Mouse (Mus musculus): ENCODE data around the gene Cadm2. TPM values are rescaled to one million over a fixed set of nuclear protein-coding genes. Genes with fewer than 3 reads are reported as not detected.

Gene Cadm2
- polyA plus RNA-seq, 1 experiment, result 0.27 TPM

GRCm38 (mm10) chr16:67121781-67122180 lies 498.9 kb downstream of the Cadm2 start:
- H3K36me3 ChIP-seq (ENCODE audit: control insufficient read depth, insufficient read depth, low read length), result no peaks in the 10 kb centered on the region
- no peak for TF ChIP-seq POLR2A (IDR thresholded peaks at IDR 0.05; ENCODE audit: low read depth, low read length)
- TF ChIP-seq CTCF (IDR thresholded peaks at IDR 0.05; ENCODE audit: extremely low read depth, insufficient read depth, insufficient read length, insufficient replicate concordance), result no peak
- DNase-seq (ENCODE audit: low read depth in 1 of 2, low spot score in 2 of 2), result no peak
- H3K4me1 ChIP-seq (ENCODE audit: control insufficient read depth, insufficient read depth, insufficient read length), result no peaks in the 10 kb centered on the region
- no peak overlapping the region for H3K27ac ChIP-seq (ENCODE audit: insufficient read depth, low read length)
- no peaks in the 10 kb centered on the region for H3K27me3 ChIP-seq (ENCODE audit: control insufficient read depth, insufficient read depth, low read length)
- 91% methylated on average over 3 of the region's 3 CpGs for WGBS
- no peak overlapping the region for H3K4me3 ChIP-seq (ENCODE audit: extremely low read depth, insufficient read depth, insufficient read length)

- H3K27me3 ChIP-seq (ENCODE audit: control insufficient read depth, insufficient read depth, low read length), result no peaks in the 10 kb centered on the region
- no peak overlapping the region for H3K4me3 ChIP-seq (ENCODE audit: extremely low read depth, insufficient read depth, insufficient read length)
- DNase-seq (ENCODE audit: low read depth in 1 of 2, low spot score in 2 of 2), result no peak
These were observed 514.1 kb downstream of the Cadm2 start for GRCm38 (mm10) chr16:67106478-67107061.

GRCm38 (mm10) chr16:67096706-67097105 lies 524.0 kb downstream of the Cadm2 start:
- Histone ChIP-seq H3K4me3 (ENCODE audit: extremely low read depth, insufficient read depth, insufficient read length) (no peak overlapping the region), H3K27me3 (ENCODE audit: control insufficient read depth, insufficient read depth, low read length) (no peaks in the 10 kb centered on the region), H3K27ac (ENCODE audit: insufficient read depth, low read length) (no peak overlapping the region), H3K36me3 (ENCODE audit: control insufficient read depth, insufficient read depth, low read length) (no peaks in the 10 kb centered on the region), H3K4me1 (ENCODE audit: control insufficient read depth, insufficient read depth, insufficient read length) (no peaks in the 10 kb centered on the region)
- 72% methylated on average over 6 of the region's 6 CpGs for WGBS
- no peak for DNase-seq (ENCODE audit: low read depth in 1 of 2, low spot score in 2 of 2)
- no peak for TF ChIP-seq POLR2A (IDR thresholded peaks at IDR 0.05; ENCODE audit: low read depth, low read length)
- no peak for TF ChIP-seq CTCF (IDR thresholded peaks at IDR 0.05; ENCODE audit: extremely low read depth, insufficient read depth, insufficient read length, insufficient replicate concordance)

More at GRCm38 (mm10) chr16:67106478-67107061, 514.1 kb downstream of the Cadm2 start:
- Histone ChIP-seq H3K36me3 (ENCODE audit: control insufficient read depth, insufficient read depth, low read length) (no peaks in the 10 kb centered on the region), H3K4me1 (ENCODE audit: control insufficient read depth, insufficient read depth, insufficient read length) (no peaks in the 10 kb centered on the region), H3K27ac (ENCODE audit: insufficient read depth, low read length) (no peak overlapping the region)
- no peak for TF ChIP-seq POLR2A (IDR thresholded peaks at IDR 0.05; ENCODE audit: low read depth, low read length)
- no peak for TF ChIP-seq CTCF (IDR thresholded peaks at IDR 0.05; ENCODE audit: extremely low read depth, insufficient read depth, insufficient read length, insufficient replicate concordance)
- WGBS, result 59% methylated on average over 8 of the region's 8 CpGs

GRCm38 (mm10) chr16:67095916-67096315 lies 524.8 kb downstream of the Cadm2 start:
- Histone ChIP-seq H3K27ac (ENCODE audit: insufficient read depth, low read length) (no peak overlapping the region), H3K4me3 (ENCODE audit: extremely low read depth, insufficient read depth, insufficient read length) (no peak overlapping the region), H3K27me3 (ENCODE audit: control insufficient read depth, insufficient read depth, low read length) (no peaks in the 10 kb centered on the region), H3K36me3 (ENCODE audit: control insufficient read depth, insufficient read depth, low read length) (no peaks in the 10 kb centered on the region), H3K4me1 (ENCODE audit: control insufficient read depth, insufficient read depth, insufficient read length) (no peaks in the 10 kb centered on the region)
- TF ChIP-seq POLR2A (IDR thresholded peaks at IDR 0.05; ENCODE audit: low read depth, low read length) (no peak), CTCF (IDR thresholded peaks at IDR 0.05; ENCODE audit: extremely low read depth, insufficient read depth, insufficient read length, insufficient replicate concordance) (no peak)
- 77% methylated on average over 4 of the region's 4 CpGs for WGBS
- DNase-seq (ENCODE audit: low read depth in 1 of 2, low spot score in 2 of 2), result no peak

GRCm38 (mm10) chr16:67089747-67090146 lies 531.0 kb downstream of the Cadm2 start:
- H3K4me3 ChIP-seq (ENCODE audit: extremely low read depth, insufficient read depth, insufficient read length), result no peak overlapping the region
- H3K27ac ChIP-seq (ENCODE audit: insufficient read depth, low read length), result no peak overlapping the region
- TF ChIP-seq CTCF (IDR thresholded peaks at IDR 0.05; ENCODE audit: extremely low read depth, insufficient read depth, insufficient read length, insufficient replicate concordance) (no peak), POLR2A (IDR thresholded peaks at IDR 0.05; ENCODE audit: low read depth, low read length) (no peak)
- no peaks in the 10 kb centered on the region for H3K4me1 ChIP-seq (ENCODE audit: control insufficient read depth, insufficient read depth, insufficient read length)
- 72% methylated on average over 3 of the region's 3 CpGs for WGBS
- H3K27me3 ChIP-seq (ENCODE audit: control insufficient read depth, insufficient read depth, low read length), result no peaks in the 10 kb centered on the region
- no peaks in the 10 kb centered on the region for H3K36me3 ChIP-seq (ENCODE audit: control insufficient read depth, insufficient read depth, low read length)
- DNase-seq (ENCODE audit: low read depth in 1 of 2, low spot score in 2 of 2), result no peak

- no peaks in the 10 kb centered on the region for H3K4me1 ChIP-seq (ENCODE audit: control insufficient read depth, insufficient read depth, insufficient read length)
- H3K4me3 ChIP-seq (ENCODE audit: extremely low read depth, insufficient read depth, insufficient read length), result no peak overlapping the region
- no peaks in the 10 kb centered on the region for H3K36me3 ChIP-seq (ENCODE audit: control insufficient read depth, insufficient read depth, low read length)
- 84% methylated on average over 2 of the region's 2 CpGs for WGBS
- TF ChIP-seq CTCF (IDR thresholded peaks at IDR 0.05; ENCODE audit: extremely low read depth, insufficient read depth, insufficient read length, insufficient replicate concordance), result no peak
- TF ChIP-seq POLR2A (IDR thresholded peaks at IDR 0.05; ENCODE audit: low read depth, low read length), result no peak
- no peak for DNase-seq (ENCODE audit: low read depth in 1 of 2, low spot score in 2 of 2)
- no peaks in the 10 kb centered on the region for H3K27me3 ChIP-seq (ENCODE audit: control insufficient read depth, insufficient read depth, low read length)
- no peak overlapping the region for H3K27ac ChIP-seq (ENCODE audit: insufficient read depth, low read length)
These were observed 541.4 kb downstream of the Cadm2 start for GRCm38 (mm10) chr16:67079318-67079717.

GRCm38 (mm10) chr16:67076169-67076895 lies 544.4 kb downstream of the Cadm2 start:
- TF ChIP-seq POLR2A (IDR thresholded peaks at IDR 0.05; ENCODE audit: low read depth, low read length) (no peak), CTCF (IDR thresholded peaks at IDR 0.05; ENCODE audit: extremely low read depth, insufficient read depth, insufficient read length, insufficient replicate concordance) (no peak)
- H3K4me1 ChIP-seq (ENCODE audit: control insufficient read depth, insufficient read depth, insufficient read length), result no peaks in the 10 kb centered on the region
- DNase-seq (ENCODE audit: low read depth in 1 of 2, low spot score in 2 of 2), result no peak
- 80% methylated on average over 7 of the region's 7 CpGs for WGBS
- H3K27ac ChIP-seq (ENCODE audit: insufficient read depth, low read length), result no peak overlapping the region
- no peak overlapping the region for H3K4me3 ChIP-seq (ENCODE audit: extremely low read depth, insufficient read depth, insufficient read length)
- H3K36me3 ChIP-seq (ENCODE audit: control insufficient read depth, insufficient read depth, low read length), result no peaks in the 10 kb centered on the region
- H3K27me3 ChIP-seq (ENCODE audit: control insufficient read depth, insufficient read depth, low read length), result no peaks in the 10 kb centered on the region
